Mouse (Mus musculus): ENCODE measurements at regions not wholly inside any gene's neighbourhood (a gene's known extent, or its start where the extent isn't known, plus 50 kb on each side); places are given as distances from the start of the nearest gene placed in this dataset.

- no peak overlapping the region for H3K9ac ChIP-seq (ENCODE audit: control insufficient read depth, low read depth, low read length, poor library complexity, severe bottlenecking)
- TF ChIP-seq JUND (IDR thresholded peaks at IDR 0.05; ENCODE audit: low read depth, low read length) (no peak), ZMIZ1 (IDR thresholded peaks at IDR 0.05; ENCODE audit: low read depth, low read length) (no peak), MXI1 (IDR thresholded peaks at IDR 0.05; ENCODE audit: low read depth, low read length) (no peak), ZKSCAN1 (IDR thresholded peaks at IDR 0.05; ENCODE audit: low read depth, low read length) (no peak), CHD1 (IDR thresholded peaks at IDR 0.05; ENCODE audit: low read depth, low read length) (no peak), NELFE (IDR thresholded peaks at IDR 0.05; ENCODE audit: low read depth, low read length) (no peak), ELF1 (IDR thresholded peaks at IDR 0.05; ENCODE audit: low read depth, low read length) (no peak), NRF1 (IDR thresholded peaks at IDR 0.05; ENCODE audit: insufficient read depth, low read depth, low read length, poor library complexity, severe bottlenecking) (no peak), KAT2A (conservative IDR thresholded peaks at IDR 0.05; ENCODE audit: low read depth, low read length) (no peak), SMC3 (IDR thresholded peaks at IDR 0.05; ENCODE audit: low read depth, low read length) (no peak), USF2 (IDR thresholded peaks at IDR 0.05; ENCODE audit: borderline replicate concordance in 1 of 2, insufficient read depth in 1 of 2, low read depth in 1 of 2, low read length in 2 of 2) (no peak), CHD2 (IDR thresholded peaks at IDR 0.05; ENCODE audit: low read length) (no peak), RCOR1 (IDR thresholded peaks at IDR 0.05; ENCODE audit: low read depth, low read length) (no peak), POLR2AphosphoS2 (IDR thresholded peaks at IDR 0.05; ENCODE audit: low read length) (no peak), MYC (IDR thresholded peaks at IDR 0.05; ENCODE audit: low read depth, low read length) (no peak), MAFK (IDR thresholded peaks at IDR 0.05; ENCODE audit: borderline replicate concordance, low read depth, low read length) (no peak), POLR2AphosphoS5 (IDR thresholded peaks at IDR 0.05; ENCODE audit: borderline replicate concordance, low read depth, low read length) (no peak), TBP (IDR thresholded peaks at IDR 0.05; ENCODE audit: low read depth, low read length) (no peak)
- no peaks in the 10 kb centered on the region for H3K4me1 ChIP-seq (ENCODE audit: control insufficient read depth in 1 of 2, insufficient read depth in 2 of 2, low read length in 2 of 2)
- no peaks in the 10 kb centered on the region for H3K36me3 ChIP-seq (ENCODE audit: control insufficient read depth in 1 of 2, insufficient read depth in 2 of 2, low read length in 2 of 2)
- H3K27ac ChIP-seq (ENCODE audit: control insufficient read depth, low read depth, low read length): no peak overlapping the region
- no peaks in the 10 kb centered on the region for H3K9me3 ChIP-seq (replicated peaks; ENCODE audit: insufficient read depth, low read length)
- no peaks in the 10 kb centered on the region; a peak in 1 of 4 replicates for H3K27me3 ChIP-seq (ENCODE audit: control insufficient read depth in 1 of 2, insufficient read depth in 2 of 2, low read length in 2 of 2)
- H3K79me2 ChIP-seq (ENCODE audit: control insufficient read depth, insufficient read depth, low read length, poor library complexity): no peaks in the 10 kb centered on the region
- DNase-seq (ENCODE audit: low read depth, low spot score): no peak
- no peak overlapping the region for H3K4me3 ChIP-seq (ENCODE audit: control insufficient read depth in 1 of 2, insufficient read depth in 1 of 2, low read depth in 2 of 2, low read length in 2 of 2)
These were observed 63.5 kb upstream of the Sorl1 start for GRCm38 (mm10) chr9:42187371-42188228.

- no peaks in the 10 kb centered on the region for H3K79me2 ChIP-seq (ENCODE audit: control insufficient read depth, insufficient read depth, low read length, poor library complexity)
- TF ChIP-seq ZC3H11A (IDR thresholded peaks at IDR 0.05; ENCODE audit: low read depth, low read length): no peak
- TF ChIP-seq USF1 (IDR thresholded peaks at IDR 0.05; ENCODE audit: low read depth, low read length): no peak
- no peak overlapping the region for H3K9ac ChIP-seq (ENCODE audit: control insufficient read depth, low read depth, low read length, poor library complexity, severe bottlenecking)
- no peak for DNase-seq (ENCODE audit: low read depth, low spot score)
- no peaks in the 10 kb centered on the region for H3K27me3 ChIP-seq (ENCODE audit: control insufficient read depth in 1 of 2, insufficient read depth in 2 of 2, low read length in 2 of 2)
- H3K36me3 ChIP-seq (ENCODE audit: control insufficient read depth in 1 of 2, insufficient read depth in 2 of 2, low read length in 2 of 2): no peaks in the 10 kb centered on the region
- H3K9me3 ChIP-seq (replicated peaks; ENCODE audit: insufficient read depth, low read length): no peaks in the 10 kb centered on the region
- H3K4me3 ChIP-seq (ENCODE audit: control insufficient read depth in 1 of 2, insufficient read depth in 1 of 2, low read depth in 2 of 2, low read length in 2 of 2): no peak overlapping the region
- H3K27ac ChIP-seq (ENCODE audit: control insufficient read depth, low read depth, low read length): no peak overlapping the region
- no peaks in the 10 kb centered on the region for H3K4me1 ChIP-seq (ENCODE audit: control insufficient read depth in 1 of 2, insufficient read depth in 2 of 2, low read length in 2 of 2)
These were observed 60.1 kb upstream of the Sorl1 start for GRCm38 (mm10) chr9:42184104-42184635.

Measured in MEL (cell line).